Mouse (Mus musculus) heart, embryonic 11.5 days (tissue): Measurements from ENCODE around the gene Pepd. TPM values are rescaled to one million over a fixed set of nuclear protein-coding genes. Genes with fewer than 3 reads are reported as not detected.

Source experiments
- ATAC-seq: fragments of 200-750 bp; cut with Nextera tagmentation; replicated peaks from 2 replicates; pipeline ENCODE4 v1.8.0; 2017; ENCODE audit warnings: moderate library complexity; ENCODE audit not compliant: insufficient number of reproducible peaks, low FRiP score, low TSS enrichment
- H3K27ac ChIP-seq: fragments of 300-500 bp; sonication (generic); 2 replicates; pipeline ENCODE4 v1.5.1; 2014; ENCODE audit warnings: mild to moderate bottlenecking, low read depth, low read length
- H3K27me3 ChIP-seq: fragments of 300-500 bp; sonication (generic); 2 replicates; pipeline ENCODE4 v1.6.1; 2014; ENCODE audit warnings: mild to moderate bottlenecking, low read length, mixed read lengths; ENCODE audit not compliant: control insufficient read depth, insufficient read depth
- H3K36me3 ChIP-seq: fragments of 300-500 bp; sonication (generic); 2 replicates; pipeline ENCODE4 v1.6.1; 2014; ENCODE audit warnings: mild to moderate bottlenecking, low read length, moderate library complexity, mixed read lengths; ENCODE audit not compliant: control insufficient read depth, insufficient read depth
- H3K4me1 ChIP-seq: fragments of 300-500 bp; sonication (generic); 2 replicates; pipeline ENCODE4 v1.6.1; 2014; ENCODE audit warnings: low read length; ENCODE audit not compliant: control insufficient read depth, insufficient read depth
- H3K4me2 ChIP-seq: fragments of 300-500 bp; sonication (generic); 2 replicates; pipeline ENCODE4 v1.6.1; 2014; ENCODE audit warnings: mild to moderate bottlenecking, moderate library complexity
- H3K4me3 ChIP-seq: fragments of 300-500 bp; sonication (generic); 2 replicates; pipeline ENCODE4 v1.5.1; 2014; ENCODE audit warnings: low read depth, low read length
- H3K9ac ChIP-seq: fragments of 300-500 bp; sonication (generic); 2 replicates; pipeline ENCODE4 v1.6.1; 2014; ENCODE audit warnings: mild to moderate bottlenecking, low read depth, low read length, moderate library complexity
- H3K9me3 ChIP-seq: fragments of 300-500 bp; sonication (generic); replicated peaks from 2 replicates; pipeline ENCODE4 v1.6.1; 2016; ENCODE audit warnings: low read length; ENCODE audit not compliant: control insufficient read depth
- WGBS: fragments of 180-500 bp; shearing (Covaris S2); extraction: QIAGEN DNeasy Blood & Tissue Kit; methylation state at CpG from one replicate; pipeline ENCODE4 v1.1.7; 2014; ENCODE audit not compliant: insufficient replicate concordance; 5-methylcytosine and 5-hydroxymethylcytosine counted together
- polyA plus RNA-seq: library from polyadenylated mRNA; unstranded; fragments of >200 nt; fragmentation: Nextera tagmentation; extraction: Ambion mirVana; gene quantifications from 2 replicates; pipeline ENCODE4 v1.2.1, GENCODE M21; 2014

Pepd gene
- polyA plus RNA-seq, result 53.9 and 54.0 TPM in 2 replicates

GRCm38 (mm10) chr7:34911919-34912897, at the start of gene Pepd:
Gene Pepd, plus strand, starts transcription at chr7:34912379.
- Histone ChIP-seq H3K36me3 (no peaks in the 10 kb centered on the region), H3K27me3 (no peaks in the 10 kb centered on the region; the same call in 1 of the 2 replicates), H3K4me1 (peaks cover 5% of the 10 kb centered on the region), H3K4me2 (peak within 1 kb of the TSS; percentile 78), H3K9me3 (no peaks in the 10 kb centered on the region), H3K4me3 (peak within 1 kb of the TSS; percentile 77), H3K27ac (no peak within 1 kb of the TSS), H3K9ac (peak within 1 kb of the TSS; percentile 78)
- 8% methylated on average over 44 of the region's 44 CpGs for WGBS
- peak; percentile 93 for ATAC-seq

DNA sequence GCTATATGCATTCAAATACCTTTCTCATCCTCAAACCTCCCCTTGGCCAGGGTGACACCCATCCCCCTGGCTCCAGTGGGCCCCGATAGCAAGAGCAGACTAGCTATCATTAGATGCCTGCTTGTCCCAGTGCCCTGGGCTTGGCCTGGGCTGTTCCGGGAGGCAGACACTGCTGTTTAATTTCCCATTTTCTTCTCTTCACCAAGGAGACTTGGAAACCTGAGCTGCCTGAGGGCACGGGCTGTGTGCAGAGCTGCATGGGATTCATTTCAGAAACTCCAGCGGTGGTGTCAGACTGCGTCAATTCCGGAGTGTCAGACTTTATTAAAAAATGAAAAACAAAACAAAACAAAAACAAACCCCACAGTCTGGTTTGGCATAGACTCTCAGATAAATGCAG, 44.9 kb upstream of the Pepd start:
- Histone ChIP-seq H3K4me1 (no peaks in the 10 kb centered on the region), H3K27ac (no peak overlapping the region), H3K9me3 (no peaks in the 10 kb centered on the region), H3K9ac (no peak overlapping the region), H3K27me3 (no peaks in the 10 kb centered on the region), H3K36me3 (no peaks in the 10 kb centered on the region), H3K4me3 (no peak overlapping the region), H3K4me2 (no peak overlapping the region)
- no peak for ATAC-seq
- WGBS, result 72% methylated on average over 6 of the region's 6 CpGs

- Histone ChIP-seq H3K4me3 (no peak overlapping the region), H3K27ac (no peak overlapping the region), H3K4me1 (no peaks in the 10 kb centered on the region), H3K4me2 (no peak overlapping the region), H3K36me3 (no peaks in the 10 kb centered on the region), H3K9me3 (no peaks in the 10 kb centered on the region), H3K9ac (no peak overlapping the region), H3K27me3 (no peaks in the 10 kb centered on the region)
- WGBS, result 75% methylated on average over 13 of the region's 13 CpGs
- ATAC-seq, result no peak
Measured at GRCm38 (mm10) chr7:34869693-34870092, 42.5 kb upstream of the Pepd start.

GRCm38 (mm10) chr7:34876787-34877186, 35.4 kb upstream of the Pepd start:
- Histone ChIP-seq H3K4me1 (no peaks in the 10 kb centered on the region), H3K9me3 (no peaks in the 10 kb centered on the region), H3K27me3 (no peaks in the 10 kb centered on the region), H3K9ac (no peak overlapping the region), H3K27ac (no peak overlapping the region), H3K36me3 (no peaks in the 10 kb centered on the region), H3K4me3 (no peak overlapping the region), H3K4me2 (no peak overlapping the region)
- 58% methylated on average over 7 of the region's 7 CpGs for WGBS
- no peak for ATAC-seq

GRCm38 (mm10) chr7:34877820-34878219, 34.4 kb upstream of the Pepd start:
- Histone ChIP-seq H3K4me2 (no peak overlapping the region), H3K9me3 (no peaks in the 10 kb centered on the region), H3K9ac (no peak overlapping the region), H3K27me3 (no peaks in the 10 kb centered on the region), H3K27ac (no peak overlapping the region), H3K36me3 (no peaks in the 10 kb centered on the region), H3K4me1 (no peaks in the 10 kb centered on the region), H3K4me3 (no peak overlapping the region)
- ATAC-seq, result no peak
- 67% methylated on average over 7 of the region's 7 CpGs for WGBS

DNA sequence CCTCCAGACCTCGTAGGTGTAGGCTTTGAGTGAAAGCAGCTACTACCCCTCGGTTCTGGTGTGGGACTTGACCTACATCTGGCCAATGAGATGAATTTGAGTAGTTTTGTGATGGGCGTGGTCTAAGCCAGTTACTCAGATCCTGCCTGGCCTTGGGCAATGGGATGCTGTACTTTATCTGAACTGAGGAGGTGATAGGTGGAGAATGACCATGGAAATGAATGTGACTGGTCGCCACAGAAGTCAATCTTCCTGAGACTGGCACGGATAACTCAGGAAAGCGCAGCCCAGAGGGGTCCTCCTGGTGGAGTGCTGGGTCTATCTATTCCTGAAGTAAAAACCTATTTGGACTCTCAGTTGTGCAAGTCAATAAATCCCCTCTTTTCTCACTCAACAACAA, 23.7 kb upstream of the Pepd start:
- WGBS, result 67% methylated on average over 6 of the region's 6 CpGs
- H3K36me3 ChIP-seq, result no peaks in the 10 kb centered on the region
- H3K9me3 ChIP-seq, result no peaks in the 10 kb centered on the region
- no peak overlapping the region for H3K27ac ChIP-seq
- no peaks in the 10 kb centered on the region for H3K4me1 ChIP-seq
- no peak overlapping the region for H3K9ac ChIP-seq
- H3K4me2 ChIP-seq, result no peak overlapping the region
- H3K4me3 ChIP-seq, result no peak overlapping the region
- no peaks in the 10 kb centered on the region for H3K27me3 ChIP-seq
- no peak for ATAC-seq

DNA sequence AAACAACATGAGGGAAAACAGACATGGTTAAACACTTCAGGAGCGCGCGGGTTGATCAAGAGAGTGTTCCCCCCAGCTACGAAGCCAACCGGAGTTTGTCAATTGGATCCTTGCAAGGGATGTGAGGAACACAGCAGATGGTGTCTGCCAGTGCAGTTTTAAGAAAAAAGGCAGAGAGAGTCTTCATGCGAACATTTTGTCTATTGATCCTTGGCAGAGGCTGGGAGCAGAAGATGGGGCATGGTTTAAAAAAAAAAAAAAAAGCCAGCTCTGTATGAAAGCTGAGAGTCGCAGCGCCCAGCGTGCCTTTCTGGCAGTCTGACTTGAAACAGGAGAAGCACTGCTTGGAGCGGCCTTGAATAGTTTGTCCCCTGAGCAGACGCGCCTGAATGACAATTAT, 23.3 kb upstream of the Pepd start:
- WGBS, result 62% methylated on average over 12 of the region's 12 CpGs

DNA sequence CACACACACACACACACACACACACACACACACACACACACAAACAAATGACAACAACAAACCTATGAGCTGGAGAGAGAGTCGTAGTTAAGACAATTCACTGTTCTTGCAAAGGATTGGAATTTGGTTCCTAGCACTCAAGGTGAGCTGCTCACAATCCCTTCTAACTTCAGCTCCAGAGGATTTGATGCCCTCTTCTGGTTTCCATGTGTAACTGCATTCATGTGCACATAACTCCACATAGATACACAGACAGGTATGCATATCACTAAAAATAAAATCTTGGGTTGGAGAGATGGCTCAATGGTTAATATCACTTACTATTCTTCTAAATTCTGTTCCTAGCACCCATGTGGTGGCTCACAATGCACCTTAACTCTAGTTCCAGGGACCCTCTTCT, 19.3 kb upstream of the Pepd start:
- no peak overlapping the region for H3K27ac ChIP-seq
- H3K4me3 ChIP-seq, result no peak overlapping the region
- H3K4me2 ChIP-seq, result no peak overlapping the region
- H3K36me3 ChIP-seq, result no peaks in the 10 kb centered on the region
- no peaks in the 10 kb centered on the region for H3K27me3 ChIP-seq
- ATAC-seq, result no peak
- H3K9me3 ChIP-seq, result no peaks in the 10 kb centered on the region
- no peak overlapping the region for H3K9ac ChIP-seq
- 95% methylated on average over 1 of the region's 1 CpGs for WGBS
- H3K4me1 ChIP-seq, result peaks cover 8% of the 10 kb centered on the region; the same call in 1 of the 2 replicates

More for the DNA sequence above, 23.3 kb upstream of the Pepd start:
- Histone ChIP-seq H3K9me3 (no peaks in the 10 kb centered on the region), H3K27me3 (no peaks in the 10 kb centered on the region), H3K9ac (no peak overlapping the region), H3K36me3 (no peaks in the 10 kb centered on the region), H3K27ac (no peak overlapping the region), H3K4me1 (no peaks in the 10 kb centered on the region), H3K4me3 (no peak overlapping the region), H3K4me2 (no peak overlapping the region)
- no peak for ATAC-seq
